Mouse (Mus musculus) ES-Bruce4 (cell line): ENCODE measurements around the gene Wdr5. TPM values are rescaled to one million over a fixed set of nuclear protein-coding genes. Genes with fewer than 3 reads are reported as not detected.

Experiments used
- H3K27ac ChIP-seq: 2 replicates; pipeline ENCODE4 v1.5.1; 2012; ENCODE audit warnings: low read length, inconsistent platforms; ENCODE audit not compliant: insufficient read depth
- H3K27me3 ChIP-seq: 2 replicates; pipeline ENCODE4 v1.6.1; 2012; ENCODE audit warnings: mild to moderate bottlenecking, low read length, inconsistent platforms; ENCODE audit not compliant: control insufficient read depth, poor library complexity, insufficient read depth, severe bottlenecking
- H3K36me3 ChIP-seq: 2 replicates; pipeline ENCODE4 v1.6.1; 2012; ENCODE audit warnings: inconsistent platforms, mild to moderate bottlenecking, low read length, moderate library complexity; ENCODE audit not compliant: control insufficient read depth, poor library complexity, insufficient read depth, severe bottlenecking
- H3K4me1 ChIP-seq: one replicate; pipeline ENCODE4 v1.8.1; 2011; ENCODE audit warnings: low read length; ENCODE audit not compliant: control insufficient read depth, insufficient read depth
- H3K4me3 ChIP-seq: 2 replicates; pipeline ENCODE4 v1.5.1; 2011; ENCODE audit warnings: low read depth, mild to moderate bottlenecking, low read length
- H3K9ac ChIP-seq: 2 replicates; pipeline ENCODE4 v1.6.1; 2012; ENCODE audit warnings: low read depth, mild to moderate bottlenecking, inconsistent platforms; ENCODE audit not compliant: poor library complexity, severe bottlenecking
- H3K9me3 ChIP-seq: replicated peaks from 2 replicates; pipeline ENCODE4 v1.6.1; 2012; ENCODE audit warnings: mild to moderate bottlenecking, low read length, inconsistent platforms; ENCODE audit not compliant: control insufficient read depth, poor library complexity, insufficient read depth, severe bottlenecking
- CTCF ChIP-seq: IDR thresholded peaks from one replicate; pipeline ENCODE4 v1.8.1; 2011; ENCODE audit warnings: low read depth, low read length
- EP300 ChIP-seq: IDR thresholded peaks from 2 replicates; pipeline ENCODE4 v1.6.1; 2011; ENCODE audit warnings: low read depth, low read length; ENCODE audit not compliant: insufficient read depth
- POLR2A ChIP-seq: IDR thresholded peaks from one replicate; pipeline ENCODE4 v1.8.1; 2011; ENCODE audit warnings: low read length; ENCODE audit not compliant: insufficient read depth
- polyA plus RNA-seq: library from polyadenylated mRNA; stranded (reverse); fragments of >200 nt; gene quantifications from 2 replicates; pipeline ENCODE4 v1.2.4, GENCODE M21; 2011; ENCODE audit warnings: low read depth; ENCODE audit not compliant: missing spikeins, insufficient read depth, insufficient read length

The Wdr5 gene
- polyA plus RNA-seq, 1 experiment = 103 TPM

- H3K27me3 ChIP-seq = no peaks in the 10 kb centered on the region
- 0 out of 2 replicates have a peak overlapping the region, but pooled peaks have one; percentile 8 for H3K27ac ChIP-seq
- no peak overlapping the region for H3K4me3 ChIP-seq
- H3K9ac ChIP-seq = no peak overlapping the region
- H3K9me3 ChIP-seq = no peaks in the 10 kb centered on the region
- peaks cover 9% of the 10 kb centered on the region for H3K4me1 ChIP-seq
- TF ChIP-seq CTCF = no peak
- TF ChIP-seq POLR2A = no peak
- TF ChIP-seq EP300 = no peak
- H3K36me3 ChIP-seq = no peaks in the 10 kb centered on the region
These were observed 58.1 kb downstream of the Wdr5 start for GRCm38 (mm10) chr2:27572928-27573627.

GRCm38 (mm10) chr2:27573628-27573966 is 58.6 kb downstream of the Wdr5 start:
- Histone ChIP-seq H3K27ac (no peak overlapping the region), H3K4me1 (peaks cover 8% of the 10 kb centered on the region), H3K36me3 (no peaks in the 10 kb centered on the region), H3K4me3 (no peak overlapping the region), H3K9me3 (no peaks in the 10 kb centered on the region), H3K27me3 (no peaks in the 10 kb centered on the region), H3K9ac (no peak overlapping the region)
- TF ChIP-seq POLR2A (no peak), CTCF (no peak), EP300 (no peak)

GRCm38 (mm10) chr2:27576416-27576815 is 61.5 kb downstream of the Wdr5 start:
- Histone ChIP-seq H3K9me3 (no peaks in the 10 kb centered on the region), H3K36me3 (no peaks in the 10 kb centered on the region), H3K4me3 (no peak overlapping the region), H3K27ac (no peak overlapping the region), H3K9ac (no peak overlapping the region), H3K4me1 (peaks cover 5% of the 10 kb centered on the region), H3K27me3 (no peaks in the 10 kb centered on the region)
- no peak for TF ChIP-seq POLR2A
- TF ChIP-seq EP300 = no peak
- no peak for TF ChIP-seq CTCF

DNA sequence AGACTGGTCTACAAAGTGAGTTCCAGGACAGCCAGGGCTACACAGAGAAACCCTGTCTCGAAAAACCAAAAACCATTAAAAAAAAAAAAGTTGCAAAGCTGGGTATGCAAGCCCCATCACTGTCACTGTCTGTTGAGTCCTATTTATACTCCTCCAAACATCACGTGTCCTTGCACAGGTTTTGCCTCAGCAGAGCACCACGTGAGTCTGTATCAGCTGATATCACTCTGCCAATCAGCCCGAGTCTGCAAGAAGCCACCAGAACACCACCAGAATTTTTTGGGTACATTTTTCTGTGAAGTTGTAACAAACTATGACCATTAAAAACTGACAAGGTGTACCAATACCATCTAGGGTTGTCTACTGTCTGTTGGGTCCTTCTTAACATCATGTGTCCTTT is 63.6 kb downstream of the Wdr5 start:
- TF ChIP-seq EP300 (no peak), POLR2A (no peak)
- no peaks in the 10 kb centered on the region for H3K27me3 ChIP-seq

GRCm38 (mm10) chr2:27582112-27582511 is 67.2 kb downstream of the Wdr5 start:
- Histone ChIP-seq H3K4me1 (no peaks in the 10 kb centered on the region), H3K4me3 (no peak overlapping the region), H3K36me3 (no peaks in the 10 kb centered on the region), H3K9me3 (no peaks in the 10 kb centered on the region), H3K9ac (no peak overlapping the region), H3K27ac (no peak overlapping the region), H3K27me3 (no peaks in the 10 kb centered on the region)
- TF ChIP-seq CTCF (no peak), POLR2A (no peak)

More for the DNA sequence above, 63.6 kb downstream of the Wdr5 start:
- Histone ChIP-seq H3K4me3 (no peak overlapping the region), H3K4me1 (no peaks in the 10 kb centered on the region), H3K36me3 (no peaks in the 10 kb centered on the region), H3K9ac (no peak overlapping the region), H3K9me3 (no peaks in the 10 kb centered on the region), H3K27ac (no peak overlapping the region)

DNA sequence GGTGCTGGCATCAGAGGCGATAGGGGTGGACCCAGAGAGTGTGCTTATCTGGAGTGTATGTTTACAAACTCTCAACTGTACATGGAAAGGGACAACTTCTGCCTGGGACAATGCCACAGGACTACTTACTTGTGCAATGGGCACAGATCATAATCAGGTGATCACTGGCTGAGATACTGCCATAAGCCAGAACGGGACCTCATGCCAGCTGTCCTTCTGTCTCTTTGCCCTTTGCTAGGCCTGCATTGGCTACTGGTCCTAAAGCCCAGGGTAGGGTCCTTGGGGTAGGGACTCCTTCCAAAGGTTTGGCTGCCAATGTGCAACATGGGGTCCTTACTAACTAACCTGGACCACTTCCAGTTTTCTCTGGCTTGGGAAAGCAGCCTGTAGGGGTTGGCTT is 68.1 kb downstream of the Wdr5 start:
- H3K4me1 ChIP-seq = no peaks in the 10 kb centered on the region
- H3K9ac ChIP-seq = no peak overlapping the region
- H3K27ac ChIP-seq = no peak overlapping the region
- no peak overlapping the region for H3K4me3 ChIP-seq
- no peak for TF ChIP-seq EP300
- TF ChIP-seq CTCF = no peak
- no peak for TF ChIP-seq POLR2A
- H3K36me3 ChIP-seq = no peaks in the 10 kb centered on the region
- H3K27me3 ChIP-seq = no peaks in the 10 kb centered on the region
- H3K9me3 ChIP-seq = no peaks in the 10 kb centered on the region
